Mouse (Mus musculus) spleen, postnatal 10 days (tissue): ENCODE data around the gene Vrk1.
A peak's percentile ranks its signal among the peaks of the same experiment; 100 is the strongest.

ENCODE experiments used
- DNase-seq, 2 experiments: peaks; one replicate each; pipeline ENCODE4 v3.0.0; 2021 to 2022; ENCODE audit warnings: low spot score in 2 of 2

The Vrk1 gene

DNA sequence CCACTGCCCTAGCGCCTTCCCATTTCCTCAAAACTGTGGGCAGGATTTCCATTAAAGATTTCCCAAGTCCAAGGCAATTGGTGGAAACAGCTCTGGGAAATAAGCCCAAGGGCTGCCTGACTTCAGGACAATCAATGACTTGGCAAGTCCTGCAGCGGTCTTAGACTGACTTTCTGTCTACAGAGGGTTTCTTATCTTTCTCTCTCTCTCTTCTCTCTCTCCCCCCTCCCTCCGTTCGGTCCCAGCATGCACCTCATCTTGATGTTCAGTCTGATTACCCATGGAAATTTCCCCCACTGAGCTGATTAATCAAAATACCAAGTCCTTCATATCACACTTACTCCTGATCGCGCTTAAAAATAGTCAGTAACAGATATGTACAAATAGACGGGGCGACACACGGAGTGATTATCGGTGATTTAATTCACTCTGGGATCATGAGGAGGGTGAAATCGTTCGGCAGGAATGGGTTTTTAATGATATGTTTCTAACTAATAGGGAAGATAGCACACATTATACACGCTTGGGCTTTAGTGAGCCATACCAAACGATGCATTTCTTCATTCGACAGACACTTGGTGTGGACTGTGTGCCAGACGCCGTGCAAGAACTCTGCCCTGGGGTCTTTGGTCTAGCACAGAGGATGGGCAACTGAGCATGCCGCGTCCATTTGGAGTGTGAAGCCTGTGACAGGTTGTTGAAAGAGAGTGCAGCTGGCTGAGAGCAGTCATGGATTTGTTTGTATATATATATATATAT is 12.8 kb upstream of the Vrk1 start:
- no peak for DNase-seq

DNA sequence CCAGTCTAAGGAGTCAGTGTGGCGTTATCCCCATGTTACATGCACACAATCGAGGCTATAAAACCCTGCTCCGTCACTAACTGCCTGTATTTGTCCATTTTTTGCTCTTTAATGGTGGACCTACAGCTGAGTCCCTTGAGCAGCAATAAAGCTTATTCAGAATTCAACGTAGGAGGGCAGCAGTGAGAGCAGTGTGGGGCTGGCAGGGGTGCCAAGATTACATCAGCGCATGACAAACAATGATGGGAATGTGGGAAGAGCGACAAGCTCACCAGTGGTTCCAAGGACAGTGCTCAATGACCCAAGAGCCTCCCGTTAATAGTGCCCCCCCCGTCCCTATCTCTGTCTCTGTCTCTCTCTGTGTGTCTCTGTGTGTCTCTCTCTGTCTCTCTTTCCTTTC is 8.3 kb upstream of the Vrk1 start:
- no peak for DNase-seq

DNA sequence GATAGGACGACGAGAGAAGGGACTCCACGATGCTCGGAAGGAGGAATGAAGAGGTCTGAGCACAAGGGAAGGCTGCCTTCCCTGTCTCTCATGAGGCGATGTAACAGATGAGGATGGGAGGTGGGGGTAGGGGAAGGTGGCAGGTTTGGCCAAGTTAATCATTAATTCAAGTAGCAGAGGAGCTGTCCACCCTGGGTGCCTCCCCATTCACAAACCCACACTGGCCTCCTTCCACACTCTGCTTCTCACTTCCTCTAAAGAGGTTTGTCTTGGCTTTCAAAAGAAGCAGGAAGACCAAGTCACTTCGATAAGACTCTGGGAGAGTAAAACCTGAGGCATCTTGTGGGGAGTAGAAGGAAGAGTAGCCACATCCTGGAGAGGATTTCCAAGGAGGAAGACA is 5.3 kb upstream of the Vrk1 start:
- no peak for DNase-seq

DNA sequence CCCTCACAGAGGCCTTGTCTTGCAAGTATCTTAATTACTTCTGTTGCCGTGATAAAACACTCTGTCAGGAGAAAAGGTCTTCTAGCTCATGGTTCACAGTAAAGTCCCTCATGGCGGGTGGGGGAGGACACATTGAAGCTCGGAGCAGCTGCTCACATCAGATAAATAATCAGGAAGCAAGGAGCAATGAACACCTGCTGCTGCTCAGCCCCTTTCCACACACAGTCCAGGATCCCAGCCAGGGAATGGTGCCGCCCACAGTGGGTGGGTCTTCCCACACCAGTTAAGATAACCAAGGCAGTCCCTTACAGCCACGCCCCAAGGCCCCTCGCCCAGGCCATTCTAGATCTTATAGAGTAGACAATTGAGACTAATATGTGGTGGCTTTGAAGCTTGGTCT is 3.8 kb upstream of the Vrk1 start:
- peak in 1 of 2 experiments; percentile 33 for DNase-seq

DNA sequence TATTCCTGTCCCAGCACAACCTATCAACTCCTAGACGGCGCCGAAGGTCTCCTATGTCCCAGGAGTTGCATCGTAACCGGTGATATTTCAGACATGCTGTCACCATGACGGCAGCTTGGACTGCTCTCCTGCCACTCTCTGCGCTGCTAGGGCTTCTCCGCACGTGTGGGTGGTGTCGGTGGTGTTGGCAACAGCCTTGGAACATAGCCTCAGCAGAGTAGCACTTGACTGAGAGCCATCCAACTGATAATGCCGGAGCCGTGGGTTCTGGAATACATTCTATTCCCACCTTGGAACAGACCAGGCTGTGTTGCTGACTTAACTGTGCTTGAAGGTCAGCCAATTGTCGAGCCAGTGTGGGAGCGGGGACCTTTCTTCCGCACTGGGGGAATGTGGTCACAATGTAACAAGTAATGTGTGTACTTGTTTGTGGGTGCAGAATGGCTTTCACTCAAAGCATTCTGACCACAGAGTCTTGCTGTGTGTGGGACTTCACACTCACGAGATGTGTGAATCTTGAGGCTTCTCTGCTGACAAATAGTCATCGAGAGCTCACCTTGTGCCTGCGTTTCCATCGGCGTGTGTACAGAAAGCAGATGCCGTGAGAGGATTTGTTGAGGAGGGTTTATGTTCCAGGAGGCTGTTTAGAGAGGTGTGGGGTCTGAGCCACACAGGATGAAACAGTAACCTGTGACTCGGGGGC is 1.5 kb upstream of the Vrk1 start:
- DNase-seq: no peak

DNA sequence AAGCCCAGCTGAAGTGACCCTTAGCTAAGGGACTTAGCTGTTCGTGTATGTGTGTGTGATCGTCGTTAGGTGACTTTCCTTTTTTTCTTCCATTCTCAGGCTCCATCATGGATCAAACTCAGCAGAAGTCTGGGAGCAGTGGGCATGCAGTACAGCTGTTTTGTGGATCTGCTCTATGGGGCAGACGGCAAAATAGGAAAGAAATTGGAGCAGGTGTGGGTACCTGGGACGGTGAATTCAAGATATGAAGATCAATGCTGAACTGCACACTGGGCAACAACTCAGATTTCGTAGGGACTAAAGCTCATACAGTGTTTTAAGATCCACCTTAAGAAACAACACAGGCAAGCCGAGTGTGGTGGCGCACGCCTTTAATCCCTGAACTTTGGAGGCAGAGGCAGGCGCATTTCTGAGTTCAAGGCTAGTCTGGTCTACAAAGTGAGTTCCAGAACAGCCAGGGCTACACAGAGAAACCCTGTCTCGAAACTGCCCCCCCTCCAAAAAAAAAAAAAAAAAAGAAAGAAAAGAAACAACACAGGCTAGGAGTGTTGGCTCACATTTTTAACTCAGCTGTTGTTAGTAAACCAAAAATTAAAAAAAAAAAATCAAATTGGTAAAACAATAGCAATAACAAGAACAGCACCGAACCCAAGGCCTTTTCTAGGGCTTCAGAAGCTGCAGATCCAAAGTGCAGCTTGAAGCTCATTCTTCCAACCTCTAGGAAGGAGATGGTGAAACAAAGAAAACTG is 732 bp upstream of the Vrk1 start:
- no peak for DNase-seq

DNA sequence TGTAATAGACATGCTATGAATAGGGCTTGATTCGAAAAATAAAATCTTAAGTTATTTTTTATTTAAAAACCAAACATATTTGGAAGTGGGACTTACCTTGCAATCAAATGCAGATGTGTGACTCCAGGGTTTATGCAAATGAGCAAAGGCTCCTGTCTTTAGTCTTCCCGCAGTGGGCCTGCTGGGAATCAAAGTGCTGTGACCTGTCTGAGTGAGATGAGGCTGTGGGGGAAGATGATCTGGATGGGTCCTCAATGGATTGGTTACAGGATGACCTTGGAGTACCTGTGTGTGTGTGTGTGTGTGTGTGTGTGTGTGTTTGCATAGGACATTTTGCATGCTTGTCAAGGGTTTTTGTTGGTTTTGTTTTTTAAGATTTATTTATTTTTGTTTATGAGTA is 2.1 kb downstream of the Vrk1 start:
- DNase-seq: no peak

DNA sequence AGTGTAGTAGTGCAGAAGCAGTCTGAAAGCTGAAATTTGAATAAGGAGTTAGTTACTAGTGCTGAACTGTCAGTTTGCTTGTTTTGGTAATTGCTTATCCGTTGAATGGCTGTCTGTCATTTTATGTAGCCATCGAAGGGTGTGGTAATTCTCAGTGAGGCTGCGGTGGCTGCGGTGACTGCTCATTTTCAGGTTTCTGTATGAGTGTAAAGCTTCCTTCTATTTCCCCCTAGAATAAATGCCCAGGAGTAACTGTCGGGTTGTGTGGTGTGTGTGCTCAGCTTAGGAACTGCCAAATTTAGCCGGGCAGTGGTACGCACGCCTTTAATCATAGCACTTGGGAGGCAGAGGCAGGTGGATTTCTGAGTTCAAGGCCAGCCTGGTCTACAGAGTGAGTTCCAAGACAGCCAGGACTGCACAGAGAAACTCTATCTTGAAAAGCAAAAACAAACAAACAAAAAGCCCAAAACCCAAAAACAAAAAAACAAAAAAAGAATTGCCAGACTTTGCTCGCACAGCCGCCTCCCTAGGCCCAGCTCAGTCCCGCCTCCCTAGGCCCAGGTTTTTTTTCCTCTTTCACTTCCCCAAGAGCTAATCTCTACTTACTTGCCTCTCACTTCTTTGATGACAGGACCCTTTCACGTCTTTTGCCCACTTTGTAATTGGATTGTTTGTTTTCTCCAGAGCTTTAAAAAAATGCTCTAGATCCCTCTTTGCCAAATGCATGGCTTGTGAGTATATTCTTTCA is 6.4 kb downstream of the Vrk1 start:
- no peak for DNase-seq

DNA sequence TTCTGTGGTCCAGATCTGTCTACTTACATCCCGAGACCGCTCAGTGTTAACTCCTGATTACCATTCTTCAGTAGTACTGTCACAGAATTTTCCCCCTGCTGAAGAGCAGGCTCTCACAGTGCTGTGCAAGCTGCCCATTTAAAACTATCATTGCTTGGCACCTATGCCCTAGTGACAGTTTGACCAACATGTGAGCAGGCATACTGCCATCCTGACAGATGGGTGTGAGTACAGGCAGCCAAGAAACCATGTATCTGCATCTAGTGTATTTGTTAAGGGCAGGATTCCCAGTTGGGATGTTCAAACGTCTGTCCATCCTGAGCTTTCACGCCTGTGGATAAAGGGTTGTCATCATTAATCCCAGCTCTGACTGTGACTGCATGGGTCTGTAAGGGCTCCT is 10.0 kb downstream of the Vrk1 start:
- DNase-seq: no peak

DNA sequence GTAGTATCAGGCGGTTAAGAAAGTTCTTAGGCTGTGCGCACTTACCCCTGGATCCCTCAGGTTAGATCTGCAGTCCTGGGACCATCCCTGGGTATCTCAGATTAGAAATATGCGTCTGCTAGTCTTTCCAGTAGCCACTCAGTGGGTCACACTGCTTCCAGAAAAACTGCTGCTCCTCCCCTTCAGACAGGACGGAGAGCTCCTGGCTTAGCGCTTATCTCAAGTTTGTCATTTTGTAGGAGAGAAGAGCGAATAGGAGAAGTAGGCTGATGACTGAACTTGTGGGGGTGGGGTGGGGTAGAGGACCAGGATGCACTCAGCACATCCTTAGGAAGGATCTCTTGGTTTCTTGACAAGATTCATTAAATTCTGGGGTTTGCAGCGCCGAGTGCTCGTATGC is 13.6 kb downstream of the Vrk1 start:
- no peak for DNase-seq

DNA sequence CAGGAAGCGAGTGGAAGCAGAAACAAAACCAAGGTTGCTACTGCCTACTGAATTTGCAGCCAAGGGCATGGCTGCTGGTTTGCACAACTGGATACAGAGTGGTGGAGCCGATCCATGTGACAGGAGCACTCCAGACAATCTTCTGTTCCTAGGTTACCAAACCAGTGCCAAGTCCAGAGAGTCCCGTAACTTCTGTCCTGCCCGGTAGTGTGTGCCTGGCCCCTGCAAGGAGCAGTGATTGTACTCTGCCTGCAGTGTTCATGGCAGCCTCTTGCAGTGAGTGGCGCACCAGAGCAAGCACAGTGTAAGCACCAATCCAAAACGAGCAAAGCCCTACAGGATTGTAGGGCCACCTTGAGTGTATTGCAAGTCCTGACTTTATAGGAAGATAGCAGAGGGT is 15.4 kb downstream of the Vrk1 start:
- DNase-seq: peak in 1 of 2 experiments; percentile 45

DNA sequence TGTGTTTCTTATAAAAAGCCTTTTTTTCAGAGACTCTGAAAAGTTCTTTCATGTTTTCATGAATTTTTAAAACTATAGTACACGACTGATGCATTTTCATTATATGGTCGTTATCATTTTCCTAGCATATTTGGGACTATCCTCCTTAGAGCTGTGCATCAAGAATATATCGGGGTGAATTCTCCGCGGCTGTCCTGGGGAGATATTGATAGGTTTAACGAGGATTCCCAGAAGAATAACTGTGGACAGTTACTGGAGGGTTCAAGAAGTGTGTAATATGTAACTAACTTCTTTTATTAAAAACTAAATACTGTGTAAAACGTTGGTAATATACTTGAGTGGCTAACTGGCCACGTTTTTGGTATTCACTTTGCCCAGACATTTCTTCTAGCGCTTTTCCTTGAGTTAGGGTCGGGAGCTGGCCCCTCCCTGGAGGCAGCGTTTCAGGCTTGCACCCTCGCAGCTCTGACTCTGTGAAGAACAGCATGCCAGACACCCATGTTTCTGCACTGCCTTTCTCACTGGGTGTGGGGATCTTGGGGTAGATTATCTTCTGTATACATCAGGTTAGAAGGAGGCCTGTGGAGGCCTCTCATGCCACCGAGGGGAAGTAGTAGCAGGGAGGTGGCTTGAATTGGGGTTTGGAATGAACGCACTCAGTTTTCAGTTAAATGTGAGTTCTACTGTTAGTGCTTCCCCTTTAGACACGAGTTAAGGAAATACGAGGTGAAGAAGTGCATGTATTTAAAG is 16.5 kb downstream of the Vrk1 start:
- no peak for DNase-seq

DNA sequence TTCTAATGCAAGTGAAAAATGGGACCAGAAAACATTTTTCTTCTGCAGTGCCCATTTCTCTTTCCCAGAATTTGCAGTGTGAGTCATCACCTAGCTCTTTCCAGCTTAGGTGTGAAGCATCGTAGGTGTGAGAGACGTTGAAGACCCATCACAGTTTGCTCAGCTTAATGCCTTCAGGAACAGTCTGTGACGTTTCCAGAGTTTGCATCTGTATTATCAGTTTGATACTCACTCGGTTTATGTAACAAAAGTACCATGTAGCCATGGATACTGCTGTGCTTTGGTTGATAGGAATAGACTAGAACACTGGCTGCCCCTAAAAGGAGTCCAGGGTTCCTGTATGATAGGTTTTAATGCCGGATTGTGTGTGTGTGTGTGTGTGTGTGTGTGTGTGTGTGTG is 17.3 kb downstream of the Vrk1 start:
- DNase-seq: no peak

DNA sequence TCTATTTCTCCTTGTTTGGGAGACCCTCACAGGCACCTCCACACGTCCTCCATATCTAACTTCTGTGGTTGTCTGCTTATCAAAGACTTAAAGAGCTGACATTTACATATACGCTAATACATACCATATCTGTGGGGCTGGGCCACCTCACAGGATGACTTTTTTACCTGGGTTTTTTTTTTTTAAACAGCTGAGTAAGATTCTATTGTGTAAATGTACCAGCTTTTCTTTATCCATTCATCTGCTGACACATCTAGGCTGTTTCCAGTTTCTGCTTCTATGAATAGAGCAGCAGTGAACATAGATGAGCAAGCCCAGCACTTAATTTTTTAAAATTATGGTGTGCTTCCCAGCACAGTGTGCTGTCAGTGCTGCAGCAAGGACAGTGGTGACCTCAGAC is 19.6 kb downstream of the Vrk1 start:
- DNase-seq: no peak

DNA sequence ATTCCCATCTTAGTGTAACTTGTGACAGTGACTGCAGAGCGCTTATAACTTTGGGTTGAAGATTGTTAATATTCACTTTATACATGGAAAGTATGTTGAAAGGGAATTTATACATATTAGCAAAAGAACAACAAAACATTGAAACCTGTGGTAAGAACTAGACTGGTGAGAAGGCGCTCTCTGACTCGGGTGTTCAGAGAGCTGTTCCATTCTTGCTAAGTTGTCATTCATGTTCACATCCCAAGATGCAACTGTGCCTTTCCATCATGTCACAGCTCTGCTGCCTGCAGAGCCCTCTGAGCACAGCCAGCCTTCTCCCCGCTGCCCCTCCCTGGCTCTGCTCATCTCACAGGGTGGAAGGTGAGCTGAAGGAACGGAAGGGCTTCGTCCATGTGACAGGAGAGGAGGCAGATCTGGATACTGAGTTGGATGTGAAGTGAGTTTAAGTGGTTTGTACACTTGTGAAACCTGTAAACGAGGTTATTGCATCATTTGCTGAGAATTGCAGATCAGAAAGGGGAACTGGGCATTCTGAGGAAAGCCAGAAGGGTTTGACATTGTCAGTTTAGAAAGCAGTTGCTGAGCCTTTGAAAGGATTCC is 20.2 kb downstream of the Vrk1 start:
- DNase-seq: no peak

DNA sequence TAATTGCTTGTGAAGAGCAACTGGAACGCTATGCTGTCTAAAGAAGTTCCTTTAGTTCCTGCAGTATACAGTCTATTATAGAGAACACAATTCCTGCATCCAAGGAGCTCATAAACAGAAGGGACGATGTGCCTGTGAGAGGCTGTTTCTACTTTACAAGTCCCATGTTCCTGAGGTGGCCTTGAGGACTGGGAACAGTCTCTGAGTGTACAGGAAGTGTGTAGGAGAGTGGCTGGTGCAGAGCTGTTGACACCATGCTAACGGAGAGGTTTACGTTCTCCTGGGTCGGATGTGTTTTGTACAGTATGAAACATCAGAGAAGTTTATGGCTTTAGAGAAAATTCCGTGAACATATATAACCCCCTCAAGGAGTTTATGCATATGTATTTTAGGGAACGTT is 20.8 kb downstream of the Vrk1 start:
- no peak for DNase-seq

DNA sequence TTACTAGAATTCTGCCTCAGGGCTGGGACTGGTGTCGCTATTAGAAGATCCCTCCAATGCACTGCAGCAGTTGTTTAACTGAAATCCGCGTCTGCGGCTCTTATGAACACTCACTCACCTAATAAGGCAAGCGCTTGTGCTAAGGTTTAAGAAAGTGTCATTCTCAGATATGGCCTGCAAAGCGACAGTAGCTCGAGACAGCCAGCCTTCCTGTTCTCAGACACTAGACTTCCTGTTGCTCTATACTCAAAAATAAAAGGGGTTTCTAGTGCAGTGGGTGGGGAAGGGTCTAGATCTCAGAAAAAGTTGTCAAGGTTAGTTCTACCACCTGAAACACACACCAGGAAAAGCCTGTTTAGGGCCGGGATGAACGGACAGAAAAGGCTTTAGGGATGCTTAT is 21.9 kb downstream of the Vrk1 start:
- DNase-seq: no peak

DNA sequence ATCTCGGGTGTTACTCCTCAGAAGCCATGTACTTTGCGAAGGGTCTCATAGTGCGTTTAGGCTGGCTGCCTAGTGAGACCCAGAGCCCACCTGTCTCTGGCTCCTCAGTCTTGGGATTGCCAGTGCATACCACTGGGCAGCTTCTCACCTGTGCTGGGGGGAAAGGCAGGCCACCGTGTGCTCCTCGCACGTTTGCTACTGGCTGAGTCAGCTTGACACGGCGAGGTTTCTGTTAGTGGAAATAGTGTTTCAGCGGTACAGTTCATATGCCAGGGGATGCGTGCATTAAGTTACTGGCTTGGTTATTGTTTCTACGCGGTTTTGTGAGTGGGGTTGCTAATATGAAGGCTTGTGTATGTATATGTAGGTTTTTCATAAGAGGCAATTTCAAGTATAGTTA is 22.3 kb downstream of the Vrk1 start:
- no peak for DNase-seq

DNA sequence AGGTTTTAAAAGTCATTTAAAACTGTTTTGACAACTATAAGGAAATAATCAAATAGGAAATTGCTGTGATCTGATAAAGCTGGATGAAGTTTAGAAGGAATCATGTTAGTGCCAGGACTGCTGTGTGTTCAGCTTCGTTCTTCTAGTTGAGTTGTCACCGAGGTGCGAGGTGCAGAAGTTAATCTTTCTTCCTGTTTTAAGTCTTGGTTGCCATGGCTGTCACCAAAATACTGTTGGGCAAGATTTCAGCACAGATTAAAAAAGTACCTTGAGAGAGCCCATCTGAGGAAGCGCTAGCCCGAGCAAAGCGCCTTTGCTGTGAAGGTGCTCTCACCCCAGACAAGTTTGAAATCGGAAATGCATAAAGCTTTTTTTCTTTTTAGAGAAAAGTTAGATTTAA is 24.2 kb downstream of the Vrk1 start:
- no peak for DNase-seq

DNA sequence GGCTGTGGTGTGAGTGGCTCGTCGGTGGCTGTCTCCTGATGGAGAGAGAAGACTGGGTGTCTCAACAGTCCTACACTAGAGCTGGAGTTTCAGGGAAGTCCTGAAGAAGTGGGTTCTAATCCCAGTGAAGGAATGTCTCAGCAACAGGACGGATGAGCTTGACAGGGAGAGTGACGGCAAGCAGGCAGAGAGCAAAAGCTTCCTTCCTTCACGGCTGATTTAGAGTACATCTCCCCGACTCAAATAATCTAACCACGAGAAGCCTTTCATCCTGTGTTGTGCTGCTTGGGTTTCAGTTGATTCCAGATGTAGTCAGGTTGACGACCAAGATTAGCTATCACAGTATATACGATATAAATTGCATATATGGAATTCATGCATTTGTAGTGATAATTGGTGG is 24.7 kb downstream of the Vrk1 start:
- no peak for DNase-seq

DNA sequence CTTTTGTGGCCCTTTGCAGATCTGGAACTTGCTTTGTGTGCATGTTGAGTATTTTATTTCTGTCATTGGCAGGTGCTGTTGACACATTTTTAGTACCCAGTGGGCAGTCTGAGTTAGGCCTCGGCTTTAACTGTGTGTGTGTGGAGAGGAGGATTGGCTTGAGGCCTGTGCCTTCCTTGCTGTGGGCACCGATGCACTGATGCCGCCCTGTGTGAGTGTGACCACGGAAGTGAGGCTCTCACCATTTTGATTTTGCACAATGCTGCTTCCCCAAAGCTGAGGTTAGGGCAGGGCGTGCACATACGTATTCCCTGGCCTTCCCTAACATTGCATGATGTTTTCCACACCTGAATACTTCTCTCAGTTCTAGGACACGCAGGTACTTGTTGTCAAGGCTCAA is 30.2 kb downstream of the Vrk1 start:
- no peak for DNase-seq
